Comparison of ENCODE assay signal across 11 mouse cellular contexts in genomic region chr9:13613325-13614268, GRCm38 (mm10).
DNase-seq lines count a peak whose midpoint lies in the region; ATAC-seq and TF ChIP-seq lines count a peak whose summit lies in the region.
"Had no signal": no experiment of that assay in that cellular context is flagged by ENCODE, and none has a peak within 500 bp of the region (broad histone marks: within the 10 kb centered on the region; RNA-seq: fewer than 3 reads in every experiment).

No protein-coding gene starts in this region.

- H3K36me3 ChIP-seq in ES-E14 (ENCODE audit: control insufficient read depth, insufficient read depth, low read length, poor library complexity, severe bottlenecking): no peaks in the 10 kb centered on the region
- no peaks in the 10 kb centered on the region for H3K36me3 ChIP-seq in embryonic facial prominence, embryonic 10.5 days (replicated peaks)
- no peaks in the 10 kb centered on the region for H3K36me3 ChIP-seq in hindbrain, postnatal 0 days (ENCODE audit: insufficient read depth, low read length)
- H3K36me3 ChIP-seq in midbrain, embryonic 13.5 days: no peaks in the 10 kb centered on the region

- peak; percentile 68 for ATAC-seq in hindbrain, postnatal 0 days
- ATAC-seq in midbrain, embryonic 13.5 days: peak; percentile 69
- ATAC-seq: Patski had no signal

- no peak overlapping the region for H3K9ac ChIP-seq in ES-E14 (ENCODE audit: insufficient read depth, low read depth, low read length, poor library complexity, severe bottlenecking)
- H3K9ac ChIP-seq in hindbrain, postnatal 0 days (replicated peaks; ENCODE audit: low read length): no peak overlapping the region
- H3K9ac ChIP-seq in midbrain, embryonic 13.5 days (replicated peaks): no peak overlapping the region

- peak overlapping the region; percentile 17; the same call in 1 of the 2 replicates for H3K4me2 ChIP-seq in hindbrain, postnatal 0 days (ENCODE audit: low read depth, low read length)
- peak overlapping the region; percentile 4; the same call in 1 of the 2 replicates for H3K4me2 ChIP-seq in midbrain, embryonic 13.5 days (replicated peaks)

- no peaks in the 10 kb centered on the region for H3K27me3 ChIP-seq in embryonic facial prominence, embryonic 10.5 days (replicated peaks; ENCODE audit: low read depth, poor library complexity, severe bottlenecking)
- no peaks in the 10 kb centered on the region for H3K27me3 ChIP-seq in hindbrain, postnatal 0 days (ENCODE audit: insufficient read depth, low read length)
- no peaks in the 10 kb centered on the region for H3K27me3 ChIP-seq in midbrain, embryonic 13.5 days
- H3K27me3 ChIP-seq: Patski had no signal

- no peak for TF ChIP-seq CTCF in hindbrain, postnatal 0 days (IDR thresholded peaks at IDR 0.05; ENCODE audit: low read depth)

- 28% methylated on average over 8 of the region's 8 CpGs for WGBS in embryonic facial prominence, embryonic 10.5 days
- WGBS in hindbrain, postnatal 0 days: 39% methylated on average over 8 of the region's 8 CpGs
- WGBS in midbrain, embryonic 13.5 days: 42% methylated on average over 8 of the region's 8 CpGs

- peak; percentile 4 for DNase-seq in ES-E14 (ENCODE audit: low read depth, low spot score)
- peak; percentile 63 for DNase-seq in embryonic facial prominence, embryonic 10.5 days (ENCODE audit: low spot score)
- DNase-seq in hindbrain, postnatal 0 days (ENCODE audit: low spot score): peak; percentile 58
- no peak for DNase-seq in spleen, adult 12 weeks (ENCODE audit: low spot score)
- DNase-seq in urinary bladder, postnatal 4 days (ENCODE audit: low spot score in 2 of 2): no peak
- no peak for DNase-seq in cerebellum, adult 9-11 months
- DNase-seq in heart, adult 18-20 months: no peak
- DNase-seq: cerebellum, postnatal 36 days had no signal

- no peak overlapping the region for H3K27ac ChIP-seq in ES-E14 (ENCODE audit: insufficient read depth, low read depth, low read length, poor library complexity, severe bottlenecking)
- peak overlapping the region; percentile 78 for H3K27ac ChIP-seq in embryonic facial prominence, embryonic 10.5 days (replicated peaks)
- peak overlapping the region; percentile 48 for H3K27ac ChIP-seq in hindbrain, postnatal 0 days
- H3K27ac ChIP-seq in midbrain, embryonic 13.5 days: peak overlapping the region; percentile 30; the same call in 1 of the 2 replicates

- in situ Hi-C loops in ES-E14 (cut with MboI; ENCODE audit: low sequenced_read_pairs in 2 of 2, unreplicated experiment in 2 of 2): no loop called here

- H3K4me3 ChIP-seq in ES-E14 (ENCODE audit: insufficient read depth in 1 of 2, low read depth in 1 of 2, low read length in 2 of 2, poor library complexity in 1 of 2, severe bottlenecking in 1 of 2): no peak overlapping the region
- H3K4me3 ChIP-seq in embryonic facial prominence, embryonic 10.5 days: peak overlapping the region; percentile 31; the same call in 1 of the 2 replicates
- H3K4me3 ChIP-seq in hindbrain, postnatal 0 days (ENCODE audit: low read length): no peak overlapping the region
- no peak overlapping the region for H3K4me3 ChIP-seq in midbrain, embryonic 13.5 days (replicated peaks)
- H3K4me3 ChIP-seq: megakaryocyte, embryonic 14.5 days had no signal

- H3K9me3 ChIP-seq in ES-E14 (ENCODE audit: control insufficient read depth, insufficient read depth, low read depth, low read length): no peaks in the 10 kb centered on the region
- no peaks in the 10 kb centered on the region for H3K9me3 ChIP-seq in embryonic facial prominence, embryonic 10.5 days
- H3K9me3 ChIP-seq in hindbrain, postnatal 0 days (ENCODE audit: low read length): no peaks in the 10 kb centered on the region
- H3K9me3 ChIP-seq in midbrain, embryonic 13.5 days: no peaks in the 10 kb centered on the region

- H3K4me1 ChIP-seq in ES-E14 (ENCODE audit: control insufficient read depth in 2 of 2, insufficient read depth in 2 of 2, low read length in 2 of 2, poor library complexity in 1 of 2): peaks cover 0 to 6% of the 10 kb centered on the region in 2 experiments; a peak in 1 of 4 replicates
- peaks cover 36% of the 10 kb centered on the region for H3K4me1 ChIP-seq in embryonic facial prominence, embryonic 10.5 days
- peaks cover 19% of the 10 kb centered on the region; the same call in 1 of the 2 replicates for H3K4me1 ChIP-seq in hindbrain, postnatal 0 days (ENCODE audit: insufficient read depth, low read length)
- peaks cover 19% of the 10 kb centered on the region for H3K4me1 ChIP-seq in midbrain, embryonic 13.5 days (replicated peaks)

TF ChIP-seq in ES-E14, 5 proteins besides CTCF, POLR2A, EP300 and RAD21:
- TF ChIP-seq ZNF384 (IDR thresholded peaks at IDR 0.05; ENCODE audit: low read depth, low read length) (no peak), HCFC1 (IDR thresholded peaks at IDR 0.05; ENCODE audit: borderline replicate concordance, insufficient read depth, low read length) (no peak), MAFK (IDR thresholded peaks at IDR 0.05; ENCODE audit: insufficient read depth, low read depth, low read length) (no peak), CHD2 (IDR thresholded peaks at IDR 0.05; ENCODE audit: low read depth, low read length) (no peak), ZC3H11A (IDR thresholded peaks at IDR 0.05; ENCODE audit: borderline replicate concordance, low read depth, low read length) (no peak)

Comparison
In these comparisons a context has a peak if more than half of its experiments do, and no peak if none do; other contexts are left out.
1. DNase-seq: peak in ES-E14 (single experiment), embryonic facial prominence, embryonic 10.5 days (single experiment) and hindbrain, postnatal 0 days (single experiment); none in spleen, adult 12 weeks (single experiment), urinary bladder, postnatal 4 days (0 of 2), cerebellum, adult 9-11 months (single experiment) and heart, adult 18-20 months (0 of 2).